Mouse (Mus musculus) MEL (cell line): ENCODE measurements at regions not wholly inside any gene's neighbourhood (a gene's known extent, or its start where the extent isn't known, plus 50 kb on each side); places are given as distances from the start of the nearest gene placed in this dataset.

Experiments used
- DNase-seq: peaks from one replicate; pipeline ENCODE4 v3.0.0; 2011; ENCODE audit warnings: low read depth, low spot score
- H3K27ac ChIP-seq: 2 replicates; pipeline ENCODE4 v1.5.1; 2012; ENCODE audit warnings: low read depth, mild to moderate bottlenecking, control low read depth, low read length, moderate library complexity; ENCODE audit not compliant: control insufficient read depth
- H3K27me3 ChIP-seq, 2 experiments: fragments of 150-350 bp in 1 of 2; sonication (generic) in 1 of 2; 2 replicates each; pipeline ENCODE4 v1.6.1; 2012; ENCODE audit warnings: low read length in 2 of 2, mild to moderate bottlenecking in 2 of 2, improper control_type of control experiment in 1 of 2, moderate library complexity in 1 of 2; ENCODE audit not compliant: insufficient read depth in 2 of 2, control insufficient read depth in 1 of 2
- H3K36me3 ChIP-seq, 2 experiments: 2 replicates each; pipeline ENCODE4 v1.6.1; 2012 to 2014; ENCODE audit warnings: low read length in 2 of 2, improper control_type of control experiment in 1 of 2, inconsistent platforms in 1 of 2, mild to moderate bottlenecking in 1 of 2; ENCODE audit not compliant: insufficient read depth in 2 of 2, control insufficient read depth in 1 of 2
- H3K4me1 ChIP-seq, 2 experiments: fragments of 150-350 bp in 1 of 2; sonication (generic) in 1 of 2; 2 replicates each; pipeline ENCODE4 v1.6.1; 2012; ENCODE audit warnings: low read length in 2 of 2, improper control_type of control experiment in 1 of 2, mild to moderate bottlenecking in 1 of 2; ENCODE audit not compliant: insufficient read depth in 2 of 2, control insufficient read depth in 1 of 2
- H3K4me3 ChIP-seq, 2 experiments: fragments of 150-350 bp in 1 of 2; sonication (generic) in 1 of 2; 2 replicates each; pipeline ENCODE4 v1.5.1; 2012; ENCODE audit warnings: low read depth in 2 of 2, low read length in 2 of 2, mild to moderate bottlenecking in 2 of 2, moderate library complexity in 2 of 2, control low read depth in 1 of 2, improper control_type of control experiment in 1 of 2; ENCODE audit not compliant: control insufficient read depth in 1 of 2, insufficient read depth in 1 of 2
- H3K79me2 ChIP-seq: 2 replicates; pipeline ENCODE4 v1.6.1; 2012; ENCODE audit warnings: mild to moderate bottlenecking, low read length, moderate library complexity; ENCODE audit not compliant: control insufficient read depth, poor library complexity, insufficient read depth
- H3K9ac ChIP-seq: 2 replicates; pipeline ENCODE4 v1.6.1; 2012; ENCODE audit warnings: low read depth, mild to moderate bottlenecking, control low read depth, low read length, moderate library complexity; ENCODE audit not compliant: control insufficient read depth, poor library complexity, severe bottlenecking
- H3K9me3 ChIP-seq: fragments of 150-350 bp; sonication (generic); replicated peaks from 2 replicates; pipeline ENCODE4 v1.6.1; 2012; ENCODE audit warnings: mild to moderate bottlenecking, low read length, improper control_type of control experiment, moderate library complexity; ENCODE audit not compliant: insufficient read depth
- BHLHE40 ChIP-seq: IDR thresholded peaks from 2 replicates; pipeline ENCODE4 v1.6.1; 2012; ENCODE audit warnings: low read depth, mild to moderate bottlenecking, inconsistent platforms, low read length, improper control_type of control experiment, borderline replicate concordance
- CHD1 ChIP-seq: IDR thresholded peaks from 2 replicates; pipeline ENCODE4 v1.6.1; 2012; ENCODE audit warnings: low read depth, mild to moderate bottlenecking, inconsistent platforms, low read length, improper control_type of control experiment
- CHD2 ChIP-seq: IDR thresholded peaks from 2 replicates; pipeline ENCODE4 v1.6.1; 2011; ENCODE audit warnings: low read length, improper control_type of control experiment
- E2F4 ChIP-seq: IDR thresholded peaks from 2 replicates; pipeline ENCODE4 v1.6.1; 2011; ENCODE audit warnings: low read depth, low read length, improper control_type of control experiment, borderline replicate concordance
- ELF1 ChIP-seq: IDR thresholded peaks from 2 replicates; pipeline ENCODE4 v1.6.1; 2014; ENCODE audit warnings: low read depth, mild to moderate bottlenecking, inconsistent platforms, low read length, improper control_type of control experiment, moderate library complexity
- EP300 ChIP-seq, 2 experiments: IDR thresholded peaks; 2 replicates each; pipeline ENCODE4 v1.6.1; 2011; ENCODE audit warnings: improper control_type of control experiment in 2 of 2, low read length in 2 of 2, low read depth in 1 of 2, mild to moderate bottlenecking in 1 of 2
- ETS1 ChIP-seq: IDR thresholded peaks from 2 replicates; pipeline ENCODE4 v1.6.1; 2012; ENCODE audit warnings: low read depth, mild to moderate bottlenecking, inconsistent platforms, low read length, improper control_type of control experiment, moderate library complexity
- GABPA ChIP-seq: IDR thresholded peaks from 2 replicates; pipeline ENCODE4 v1.6.1; 2012; ENCODE audit warnings: low read depth, mild to moderate bottlenecking, inconsistent platforms, low read length, improper control_type of control experiment, moderate library complexity
- HCFC1 ChIP-seq: IDR thresholded peaks from 2 replicates; pipeline ENCODE4 v1.6.1; 2012; ENCODE audit warnings: low read depth, mild to moderate bottlenecking, inconsistent platforms, low read length, improper control_type of control experiment, moderate library complexity
- KAT2A ChIP-seq: conservative IDR thresholded peaks from 2 replicates; pipeline ENCODE4 v1.6.1; 2012; ENCODE audit warnings: low read depth, low read length, improper control_type of control experiment, inconsistent platforms
- MAFK ChIP-seq: IDR thresholded peaks from 2 replicates; pipeline ENCODE4 v1.6.1; 2011; ENCODE audit warnings: low read depth, mild to moderate bottlenecking, low read length, improper control_type of control experiment, borderline replicate concordance
- MAX ChIP-seq: IDR thresholded peaks from 2 replicates; pipeline ENCODE4 v1.6.1; 2011; ENCODE audit warnings: low read length, improper control_type of control experiment
- MAZ ChIP-seq: IDR thresholded peaks from 2 replicates; pipeline ENCODE4 v1.6.1; 2012; ENCODE audit warnings: low read depth, mild to moderate bottlenecking, inconsistent platforms, low read length, improper control_type of control experiment
- MEF2A ChIP-seq: IDR thresholded peaks from 2 replicates; pipeline ENCODE4 v1.6.1; 2014; ENCODE audit warnings: low read depth, mild to moderate bottlenecking, inconsistent platforms, low read length, improper control_type of control experiment; ENCODE audit not compliant: poor library complexity, insufficient replicate concordance, severe bottlenecking; ENCODE audit errors: extremely low read depth
- MYB ChIP-seq: IDR thresholded peaks from 2 replicates; pipeline ENCODE4 v1.6.1; 2011; ENCODE audit warnings: mild to moderate bottlenecking, low read depth, low read length, improper control_type of control experiment
- NELFE ChIP-seq: IDR thresholded peaks from 2 replicates; pipeline ENCODE4 v1.6.1; 2011; ENCODE audit warnings: low read depth, low read length, improper control_type of control experiment
- POLR2AphosphoS2 ChIP-seq: IDR thresholded peaks from 2 replicates; pipeline ENCODE4 v1.6.1; 2011; ENCODE audit warnings: low read length, improper control_type of control experiment
- RAD21 ChIP-seq: IDR thresholded peaks from 2 replicates; pipeline ENCODE4 v1.6.1; 2011; ENCODE audit warnings: mild to moderate bottlenecking, low read depth, low read length, improper control_type of control experiment
- RCOR1 ChIP-seq: IDR thresholded peaks from 2 replicates; pipeline ENCODE4 v1.6.1; 2012; ENCODE audit warnings: low read depth, mild to moderate bottlenecking, inconsistent platforms, low read length, improper control_type of control experiment
- SIN3A ChIP-seq: IDR thresholded peaks from 2 replicates; pipeline ENCODE4 v1.6.1; 2012; ENCODE audit warnings: low read length, improper control_type of control experiment, inconsistent platforms
- SMC3 ChIP-seq: IDR thresholded peaks from 2 replicates; pipeline ENCODE4 v1.6.1; 2011; ENCODE audit warnings: low read depth, low read length, improper control_type of control experiment
- TBP ChIP-seq: IDR thresholded peaks from 2 replicates; pipeline ENCODE4 v1.8.0; 2011; ENCODE audit warnings: low read depth, low read length, improper control_type of control experiment
- UBTF ChIP-seq: IDR thresholded peaks from 2 replicates; pipeline ENCODE4 v1.6.1; 2012; ENCODE audit warnings: low read depth, mild to moderate bottlenecking, inconsistent platforms, low read length, improper control_type of control experiment, moderate library complexity, borderline replicate concordance; ENCODE audit not compliant: insufficient read depth
- USF1 ChIP-seq: IDR thresholded peaks from 2 replicates; pipeline ENCODE4 v1.6.1; 2014; ENCODE audit warnings: low read depth, mild to moderate bottlenecking, inconsistent platforms, low read length, improper control_type of control experiment, moderate library complexity
- ZC3H11A ChIP-seq: IDR thresholded peaks from 2 replicates; pipeline ENCODE4 v1.6.1; 2012; ENCODE audit warnings: low read depth, mild to moderate bottlenecking, inconsistent platforms, low read length, improper control_type of control experiment
- ZMIZ1 ChIP-seq: IDR thresholded peaks from 2 replicates; pipeline ENCODE4 v1.6.1; 2012; ENCODE audit warnings: low read depth, mild to moderate bottlenecking, inconsistent platforms, low read length, improper control_type of control experiment, moderate library complexity
- ZNF384 ChIP-seq: IDR thresholded peaks from 2 replicates; pipeline ENCODE4 v1.6.1; 2012; ENCODE audit warnings: low read depth, mild to moderate bottlenecking, inconsistent platforms, low read length, improper control_type of control experiment

DNA sequence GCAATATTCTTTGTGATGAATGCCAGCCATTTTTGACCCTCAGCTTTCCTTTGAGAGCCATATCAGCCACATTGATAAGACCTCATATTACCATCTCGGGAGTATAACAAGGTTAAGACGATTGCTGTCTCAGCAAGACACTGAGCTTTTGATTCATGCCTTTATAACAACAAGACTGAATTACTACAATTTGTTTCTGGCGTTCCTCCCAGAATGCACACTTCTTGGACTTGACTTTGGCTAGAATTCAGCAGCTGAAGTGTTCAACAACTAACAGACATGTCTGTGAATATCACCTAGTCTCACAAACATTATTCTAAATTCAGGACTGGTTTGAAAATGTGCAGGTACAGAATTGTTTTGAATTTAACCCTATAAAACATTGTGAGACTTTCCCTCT, 324.5 kb downstream of the Dnajb9 start:
- Histone ChIP-seq H3K9me3 (no peaks in the 10 kb centered on the region), H3K36me3 (no peaks in the 10 kb centered on the region), H3K27me3 (no peaks in the 10 kb centered on the region), H3K9ac (no peak overlapping the region), H3K4me1 (no peaks in the 10 kb centered on the region), H3K79me2 (no peaks in the 10 kb centered on the region), H3K27ac (no peak overlapping the region), H3K4me3 (no peak overlapping the region)
- TF ChIP-seq SIN3A (no peak), UBTF (no peak), MAFK (no peak), USF1 (no peak), KAT2A (no peak), ETS1 (no peak), EP300 (IDR thresholded peaks at IDR 0.05; ENCODE audit: low read depth in 1 of 2, low read length in 2 of 2) (no peak), MEF2A (no peak), ZMIZ1 (no peak), ELF1 (no peak), CHD2 (no peak), MAZ (no peak), CHD1 (no peak)
- no peak for DNase-seq

DNA sequence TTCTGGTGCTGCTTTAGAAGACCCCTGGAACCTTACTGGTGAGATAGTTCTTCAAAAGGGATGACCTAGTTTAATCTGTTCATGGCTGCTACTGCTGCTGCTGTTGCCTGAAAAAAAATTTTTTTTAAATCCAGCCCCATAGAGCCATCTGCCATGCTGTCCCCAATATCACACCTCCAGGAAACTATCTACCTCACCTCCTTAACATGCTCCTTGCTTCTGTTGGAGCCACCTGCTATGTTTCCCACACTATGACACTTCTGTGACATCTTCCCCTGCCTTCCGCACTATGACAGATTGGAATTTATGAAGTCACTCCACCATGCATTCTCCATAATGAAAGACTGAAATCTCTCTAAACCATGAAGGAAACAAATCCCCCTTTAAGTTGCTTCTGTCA, 349.6 kb downstream of the Dnajb9 start:
- H3K36me3 ChIP-seq: no peaks in the 10 kb centered on the region
- H3K9me3 ChIP-seq: no peaks in the 10 kb centered on the region
- TF ChIP-seq ZC3H11A: no peak
- H3K79me2 ChIP-seq: no peaks in the 10 kb centered on the region
- H3K4me1 ChIP-seq: no peaks in the 10 kb centered on the region
- H3K27ac ChIP-seq: no peak overlapping the region
- H3K27me3 ChIP-seq: no peaks in the 10 kb centered on the region
- DNase-seq: no peak
- no peak overlapping the region for H3K9ac ChIP-seq
- H3K4me3 ChIP-seq: no peak overlapping the region

DNA sequence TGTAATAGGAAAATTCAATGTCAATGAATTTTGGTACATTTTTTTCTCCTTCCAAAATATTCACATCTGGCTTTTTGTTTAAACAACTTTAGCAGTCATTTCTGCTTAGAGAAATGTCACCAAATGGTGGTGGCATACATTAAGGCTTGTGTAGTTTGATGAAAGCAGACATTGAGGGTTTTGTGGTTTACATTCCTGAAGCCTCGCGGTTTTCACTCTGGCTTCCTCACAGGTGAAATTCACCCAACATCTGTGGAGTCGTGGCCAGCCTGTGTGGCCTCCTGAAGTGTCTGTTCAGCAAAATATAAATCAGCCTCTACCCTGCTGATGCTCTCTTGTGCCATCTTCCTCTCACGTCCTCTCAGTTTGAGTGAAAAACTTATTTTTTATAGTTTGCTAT, 353.8 kb downstream of the Dnajb9 start:
- TF ChIP-seq RAD21 (no peak), CHD1 (no peak), MYB (no peak), HCFC1 (no peak), SIN3A (no peak), SMC3 (no peak), ELF1 (no peak), POLR2AphosphoS2 (no peak), RCOR1 (no peak), ZC3H11A (no peak), ZMIZ1 (no peak), ETS1 (no peak), ZNF384 (no peak), GABPA (no peak), E2F4 (no peak), TBP (no peak), MAX (no peak), KAT2A (no peak), NELFE (no peak), BHLHE40 (no peak)
- TF ChIP-seq, all 39 proteins: peak for 0
- Histone ChIP-seq H3K36me3 (no peaks in the 10 kb centered on the region), H3K4me3 (no peak overlapping the region), H3K27me3 (no peaks in the 10 kb centered on the region), H3K9me3 (no peaks in the 10 kb centered on the region), H3K4me1 (no peaks in the 10 kb centered on the region), H3K79me2 (no peaks in the 10 kb centered on the region), H3K9ac (no peak overlapping the region), H3K27ac (no peak overlapping the region)
- no peak for DNase-seq
